Mouse (Mus musculus) thymus, adult 2 months (tissue): Measurements from ENCODE around the gene Hgd.

Experiments used
- CTCF ChIP-seq: fragments of 200-500 bp; IDR thresholded peaks from 2 replicates; pipeline ENCODE4 v1.5.1; 2012; ENCODE audit warnings: mild to moderate bottlenecking, control low read depth, low read length, moderate library complexity, borderline replicate concordance; ENCODE audit not compliant: control insufficient read depth, poor library complexity, insufficient read depth; ENCODE audit errors: extremely low read depth
- POLR2A ChIP-seq: fragments of 200-500 bp; IDR thresholded peaks from 2 replicates; pipeline ENCODE4 v1.6.1; 2012; ENCODE audit warnings: mild to moderate bottlenecking, low read length, control low read depth, moderate library complexity; ENCODE audit not compliant: control insufficient read depth, poor library complexity, insufficient read depth; ENCODE audit errors: extremely low read depth

DNA sequence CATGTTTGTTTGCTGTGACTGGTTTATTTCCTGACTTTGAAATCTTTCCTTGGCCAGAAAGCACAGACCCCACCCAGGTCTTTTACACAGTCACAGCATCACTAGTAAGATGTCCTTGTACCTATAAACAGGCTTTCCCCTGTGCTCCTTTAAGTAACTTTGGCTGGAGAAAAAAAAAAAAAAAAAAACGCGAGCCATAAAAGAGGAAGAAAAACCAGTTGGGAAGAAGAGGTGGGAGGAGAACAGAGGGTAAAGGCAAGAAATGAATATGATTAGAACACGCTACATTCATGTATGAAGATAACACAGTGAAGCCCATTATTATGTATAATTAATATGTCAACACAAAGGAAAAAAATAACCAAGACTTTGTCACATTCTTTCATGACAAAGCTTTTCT is 4.6 kb upstream of the Hgd start:
- TF ChIP-seq POLR2A (no peak), CTCF (no peak)
